Mouse (Mus musculus) ES-Bruce4 (cell line): ENCODE measurements at regions not wholly inside any gene's neighbourhood (a gene's known extent, or its start where the extent isn't known, plus 50 kb on each side); places are given as distances from the start of the nearest gene placed in this dataset.
"Not testable (repeated sequence)": the region's sequence is repeated elsewhere in the genome, so short reads cannot be mapped to it uniquely, and the experiment has no call there.

ENCODE experiments used
- H3K27ac ChIP-seq: 2 replicates; pipeline ENCODE4 v1.5.1; 2012; ENCODE audit warnings: low read length, inconsistent platforms; ENCODE audit not compliant: insufficient read depth
- H3K27me3 ChIP-seq: 2 replicates; pipeline ENCODE4 v1.6.1; 2012; ENCODE audit warnings: mild to moderate bottlenecking, low read length, inconsistent platforms; ENCODE audit not compliant: control insufficient read depth, poor library complexity, insufficient read depth, severe bottlenecking
- H3K36me3 ChIP-seq: 2 replicates; pipeline ENCODE4 v1.6.1; 2012; ENCODE audit warnings: inconsistent platforms, mild to moderate bottlenecking, low read length, moderate library complexity; ENCODE audit not compliant: control insufficient read depth, poor library complexity, insufficient read depth, severe bottlenecking
- H3K4me1 ChIP-seq: one replicate; pipeline ENCODE4 v1.8.1; 2011; ENCODE audit warnings: low read length; ENCODE audit not compliant: control insufficient read depth, insufficient read depth
- H3K4me3 ChIP-seq: 2 replicates; pipeline ENCODE4 v1.5.1; 2011; ENCODE audit warnings: low read depth, mild to moderate bottlenecking, low read length
- H3K9ac ChIP-seq: 2 replicates; pipeline ENCODE4 v1.6.1; 2012; ENCODE audit warnings: low read depth, mild to moderate bottlenecking, inconsistent platforms; ENCODE audit not compliant: poor library complexity, severe bottlenecking
- H3K9me3 ChIP-seq: replicated peaks from 2 replicates; pipeline ENCODE4 v1.6.1; 2012; ENCODE audit warnings: mild to moderate bottlenecking, low read length, inconsistent platforms; ENCODE audit not compliant: control insufficient read depth, poor library complexity, insufficient read depth, severe bottlenecking
- CTCF ChIP-seq: IDR thresholded peaks from one replicate; pipeline ENCODE4 v1.8.1; 2011; ENCODE audit warnings: low read depth, low read length
- EP300 ChIP-seq: IDR thresholded peaks from 2 replicates; pipeline ENCODE4 v1.6.1; 2011; ENCODE audit warnings: low read depth, low read length; ENCODE audit not compliant: insufficient read depth
- POLR2A ChIP-seq: IDR thresholded peaks from one replicate; pipeline ENCODE4 v1.8.1; 2011; ENCODE audit warnings: low read length; ENCODE audit not compliant: insufficient read depth

DNA sequence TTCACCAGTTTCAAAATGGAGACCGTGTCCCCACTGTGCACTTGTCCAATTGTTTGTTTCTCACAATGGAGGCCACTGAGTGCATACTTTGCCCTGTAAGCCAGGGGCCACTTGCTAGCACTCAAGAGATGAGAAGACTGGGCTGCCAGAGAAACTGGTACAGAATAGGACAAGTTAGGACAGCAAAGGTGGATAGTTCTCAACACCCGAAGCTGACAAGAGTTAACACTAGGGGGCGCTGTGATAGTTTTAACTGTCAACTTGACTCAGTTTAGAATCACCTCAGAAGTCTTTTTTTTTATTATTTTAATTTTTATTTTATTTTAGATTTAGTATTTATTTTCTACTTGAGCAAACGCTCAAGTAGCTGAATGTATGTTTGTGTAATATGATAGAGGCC, 188.2 kb upstream of the Asap2 start:
- not testable (repeated sequence) for H3K4me3 ChIP-seq, H3K27ac ChIP-seq, H3K4me1 ChIP-seq, H3K36me3 ChIP-seq, H3K9ac ChIP-seq, H3K27me3 ChIP-seq
- H3K9me3 ChIP-seq = peaks cover 31% of the 10 kb centered on the region

DNA sequence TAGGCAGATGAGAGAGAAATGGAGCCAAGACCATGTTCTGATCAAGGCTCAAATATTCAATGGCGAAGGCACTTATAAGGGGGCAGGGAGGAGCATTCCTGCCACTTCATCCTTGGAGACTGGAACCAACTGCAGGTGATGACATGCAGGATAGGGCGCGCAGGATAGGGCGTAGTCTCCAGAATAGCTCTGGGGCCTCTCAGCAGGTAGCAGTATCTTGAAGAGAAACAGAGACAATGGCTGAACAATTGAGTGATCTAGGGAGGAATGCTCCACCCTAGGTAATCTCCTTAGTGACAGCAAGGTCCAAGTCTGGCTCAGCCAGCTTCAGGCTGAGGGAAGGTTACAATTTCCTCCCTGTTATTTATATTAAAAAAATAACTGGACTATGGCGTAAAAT, 184.8 kb upstream of the Asap2 start:
- not testable (repeated sequence) for H3K9ac ChIP-seq, H3K36me3 ChIP-seq, H3K4me3 ChIP-seq, H3K27me3 ChIP-seq, H3K27ac ChIP-seq, H3K4me1 ChIP-seq
- peaks cover 37% of the 10 kb centered on the region for H3K9me3 ChIP-seq

DNA sequence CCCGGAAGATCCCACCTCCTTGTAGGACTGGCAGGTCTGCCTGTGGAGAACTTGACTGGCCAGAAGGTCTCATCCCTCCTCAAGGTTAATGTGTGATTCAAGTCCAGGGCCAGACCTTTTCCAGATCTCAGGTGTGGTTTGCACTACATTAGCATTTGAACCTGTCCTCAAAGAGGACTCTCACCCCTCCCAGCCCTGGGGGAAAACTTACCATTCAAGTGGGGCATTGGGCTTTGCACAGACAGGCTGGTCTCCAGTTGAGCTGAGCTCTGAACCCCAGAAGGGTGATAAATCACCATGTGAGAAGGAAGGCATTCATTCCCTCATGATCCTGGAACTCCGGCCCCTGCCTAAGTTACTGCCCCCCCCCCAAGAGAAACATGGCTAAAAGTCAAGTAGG, 183.6 kb upstream of the Asap2 start:
- Histone ChIP-seq H3K36me3 (peaks cover 7% of the 10 kb centered on the region), H3K27ac (peak overlapping the region; percentile 74; the same call in 1 of the 2 replicates), H3K4me1 (no peaks in the 10 kb centered on the region), H3K9me3 (peaks cover 40% of the 10 kb centered on the region), H3K4me3 (no peak overlapping the region), H3K27me3 (no peaks in the 10 kb centered on the region), H3K9ac (no peak overlapping the region)
- TF ChIP-seq POLR2A = no peak
- TF ChIP-seq CTCF = no peak
- no peak for TF ChIP-seq EP300

DNA sequence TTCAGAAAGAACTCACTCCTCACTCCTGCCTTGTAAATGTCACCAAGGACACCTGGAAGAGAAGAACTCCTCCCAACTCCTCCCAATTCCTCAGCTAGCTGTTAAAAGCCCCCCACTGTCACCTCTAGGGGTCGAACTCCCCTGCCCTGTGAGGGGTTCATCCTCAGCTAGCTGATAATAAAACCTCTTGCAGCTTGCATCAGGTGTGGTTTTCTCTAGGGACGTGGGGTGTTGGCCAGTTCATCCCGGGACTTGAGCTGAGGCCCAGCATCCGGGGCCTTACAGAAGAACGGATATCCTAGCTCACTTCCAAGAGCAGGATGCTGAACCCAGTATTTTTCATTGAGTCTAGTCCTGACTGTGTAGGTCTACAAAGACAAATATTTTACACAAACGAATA, 176.4 kb upstream of the Asap2 start:
- not testable (repeated sequence) for H3K4me3 ChIP-seq, H3K9ac ChIP-seq, H3K9me3 ChIP-seq, H3K27ac ChIP-seq, H3K36me3 ChIP-seq, H3K27me3 ChIP-seq, H3K4me1 ChIP-seq

DNA sequence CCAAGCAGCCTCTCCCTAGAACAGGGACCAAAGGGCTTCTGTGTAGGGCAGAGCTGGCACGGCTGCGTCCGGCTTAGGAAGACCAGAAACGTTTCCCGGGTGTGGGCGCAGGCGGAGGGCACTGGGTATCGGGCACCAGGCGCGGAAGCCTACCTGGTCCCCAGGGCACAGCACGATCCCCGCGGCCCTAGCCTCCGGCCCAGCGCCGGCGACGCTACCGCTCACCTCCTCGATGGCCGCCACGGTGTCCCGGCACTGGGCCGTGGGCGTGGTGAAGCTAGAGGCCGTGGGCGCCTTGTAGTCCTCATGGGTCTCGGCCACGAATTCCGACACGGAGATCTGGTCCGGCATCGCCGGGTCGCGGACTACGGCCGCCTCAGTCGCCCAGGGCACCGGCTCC, 175.1 kb upstream of the Asap2 start:
- not testable (repeated sequence) for H3K36me3 ChIP-seq, H3K4me1 ChIP-seq, H3K9me3 ChIP-seq, H3K27me3 ChIP-seq
- Histone ChIP-seq H3K4me3 (peak overlapping the region; percentile 78), H3K9ac (peak overlapping the region; percentile 82), H3K27ac (peak overlapping the region; percentile 45)

DNA sequence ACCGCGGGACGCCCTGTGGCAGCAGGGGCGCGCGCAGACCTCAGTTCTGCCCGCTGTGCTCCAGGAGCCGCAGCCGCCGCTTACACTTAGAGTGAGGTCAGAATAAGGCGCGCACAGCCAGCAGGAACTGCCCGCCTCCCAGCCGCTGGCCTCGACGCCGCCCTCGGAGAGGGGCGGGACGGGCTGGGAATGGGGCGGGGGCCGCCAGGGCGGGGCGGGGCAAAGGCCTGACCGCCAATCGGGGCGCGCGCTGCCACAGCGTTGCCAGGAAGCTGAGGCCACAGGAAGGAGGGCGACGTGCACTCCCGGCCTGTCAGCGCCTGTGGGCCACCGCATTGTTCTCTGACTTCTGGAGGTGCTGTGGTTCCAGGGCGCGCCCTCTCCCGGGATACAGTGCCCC, 174.7 kb upstream of the Asap2 start:
- TF ChIP-seq CTCF (no peak), EP300 (no peak), POLR2A (peak; percentile 50)
- peaks cover 3% of the 10 kb centered on the region; the same call in 1 of the 2 replicates for H3K9me3 ChIP-seq
- H3K4me3 ChIP-seq = peak overlapping the region; percentile 88
- no peaks in the 10 kb centered on the region for H3K27me3 ChIP-seq
- H3K36me3 ChIP-seq = no peaks in the 10 kb centered on the region
- no peaks in the 10 kb centered on the region for H3K4me1 ChIP-seq
- H3K27ac ChIP-seq = peak overlapping the region; percentile 75
- peak overlapping the region; percentile 82 for H3K9ac ChIP-seq

DNA sequence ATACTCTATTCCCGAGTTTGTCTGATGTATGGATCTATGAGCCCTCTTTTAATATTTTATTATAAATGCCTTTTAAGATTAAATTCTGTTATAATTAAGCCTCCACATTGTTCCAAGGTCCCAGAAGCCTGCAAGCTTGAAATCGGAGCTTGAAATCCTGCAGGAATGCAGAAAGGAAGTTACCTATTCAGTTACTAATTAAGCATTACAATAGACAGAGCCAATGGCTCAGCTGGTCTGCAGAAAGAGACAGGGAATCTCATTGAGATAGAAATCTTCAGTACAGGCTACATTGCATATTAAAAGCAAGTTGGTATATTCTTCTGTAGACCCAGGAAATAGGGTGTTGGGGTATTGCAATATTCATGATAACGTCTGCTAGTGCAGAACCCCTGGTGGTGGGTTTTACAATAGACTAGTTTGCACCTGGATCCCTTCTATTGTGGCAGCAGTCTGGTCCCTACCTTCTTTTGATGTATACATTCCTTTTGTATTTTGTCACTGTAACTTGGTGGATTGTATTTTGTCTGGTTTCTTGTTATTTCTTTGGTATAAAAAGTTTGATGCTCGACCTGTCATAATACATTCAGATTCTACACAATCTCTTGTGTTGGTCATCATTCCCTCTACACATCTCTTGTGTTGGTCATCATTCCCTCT, 146.5 kb upstream of the Asap2 start:
- Histone ChIP-seq H3K9me3 (peaks cover 21% of the 10 kb centered on the region), H3K27ac (peak overlapping the region; percentile 93)
- H3K9ac ChIP-seq, H3K36me3 ChIP-seq, H3K4me3 ChIP-seq, H3K27me3 ChIP-seq, H3K4me1 ChIP-seq: not testable (repeated sequence)
